Comparison of ENCODE assay signal across 19 mouse cellular contexts in the genomic region with DNA sequence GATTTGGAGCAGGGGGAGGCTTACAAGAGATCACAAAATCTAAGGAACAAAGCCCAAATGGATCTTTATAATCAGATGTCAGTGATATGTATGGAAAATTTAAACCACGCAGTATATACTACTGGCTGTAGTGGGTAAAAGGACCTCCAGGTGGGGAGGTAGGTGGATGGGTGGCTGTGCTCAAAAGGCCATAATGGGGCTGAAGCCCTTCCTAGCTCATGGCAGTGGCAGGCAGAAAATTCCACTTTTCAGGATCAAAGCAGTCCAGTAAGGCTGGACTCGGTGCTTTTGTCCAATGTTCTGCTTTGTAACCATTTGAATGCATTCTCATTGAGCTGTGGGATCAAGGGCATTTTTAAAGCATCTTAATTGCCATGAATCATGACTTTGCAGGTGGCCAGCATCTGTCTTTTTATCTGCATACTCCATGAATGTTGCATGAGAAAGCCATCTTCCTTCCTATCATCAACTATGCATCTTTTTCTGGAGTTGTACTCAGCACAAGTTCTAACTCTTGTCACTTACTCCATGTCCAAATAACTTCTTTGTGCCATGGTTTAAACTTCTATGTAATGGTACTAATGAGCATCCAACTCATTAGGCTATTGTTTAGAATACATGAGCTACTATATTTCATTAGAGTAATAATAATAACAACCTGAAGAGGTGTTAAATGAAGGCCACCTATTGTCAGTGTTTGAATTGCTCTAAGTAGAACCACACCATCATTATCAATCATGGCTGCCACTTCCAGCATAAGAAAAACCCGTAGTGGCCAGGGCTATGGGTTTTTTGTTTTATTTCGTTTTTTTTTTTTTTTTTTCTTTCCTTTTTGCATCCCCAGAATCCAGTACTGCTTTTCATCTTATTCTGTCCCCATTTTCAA.
A peak's percentile ranks its signal among the peaks of the same experiment; 100 is the strongest.
DNase-seq lines count a peak whose midpoint lies in the region; ATAC-seq and TF ChIP-seq lines count a peak whose summit lies in the region.
"Had no signal": no experiment of that assay in that cellular context is flagged by ENCODE, and none has a peak within 500 bp of the region (broad histone marks: within the 10 kb centered on the region; RNA-seq: fewer than 3 reads in every experiment).

No protein-coding gene starts in this region.

- ATAC-seq in hindbrain, embryonic 12.5 days (ENCODE audit: low FRiP score), result peak; percentile 36
- ATAC-seq in midbrain, embryonic 15.5 days (replicated peaks), result peak; percentile 41

- H3K27ac ChIP-seq in CH12.LX (ENCODE audit: insufficient read depth, low read depth), result no peak overlapping the region
- no peak overlapping the region for H3K27ac ChIP-seq in ES-E14 (ENCODE audit: insufficient read depth, low read depth, low read length, poor library complexity, severe bottlenecking)
- H3K27ac ChIP-seq in hindbrain, embryonic 12.5 days, result peak overlapping the region; percentile 44; the same call in 1 of the 2 replicates
- H3K27ac ChIP-seq in midbrain, embryonic 15.5 days, result no peak overlapping the region
- H3K27ac ChIP-seq: embryonic facial prominence, embryonic 15.5 days; heart, embryonic 13.5 days; macrophage had no signal

- no peak for TF ChIP-seq POLR2A in CH12.LX (IDR thresholded peaks at IDR 0.05; ENCODE audit: low read depth, low read length)

- H3K36me3 ChIP-seq in CH12.LX (replicated peaks in 1 of 2; ENCODE audit: control insufficient read depth in 1 of 2, insufficient read depth in 1 of 2, low read length in 1 of 2), result no peaks in the 10 kb centered on the region
- no peaks in the 10 kb centered on the region; the same call in 1 of the 2 replicates for H3K36me3 ChIP-seq in ES-E14 (ENCODE audit: control insufficient read depth, insufficient read depth, low read length, poor library complexity, severe bottlenecking)
- no peaks in the 10 kb centered on the region for H3K36me3 ChIP-seq in hindbrain, embryonic 12.5 days
- no peaks in the 10 kb centered on the region for H3K36me3 ChIP-seq in midbrain, embryonic 15.5 days (replicated peaks)
- H3K36me3 ChIP-seq: embryonic facial prominence, embryonic 15.5 days; heart, embryonic 13.5 days had no signal

- DNase-seq in CH12.LX (ENCODE audit: extremely low read depth) (no peak), ES-E14 (ENCODE audit: low read depth, low spot score) (peak; percentile 13)
- no peak for DNase-seq in frontal cortex, adult 2 months (ENCODE audit: extremely low spot score in 1 of 2, low spot score in 1 of 2)
- no peak for DNase-seq in thymus, postnatal 10 days (ENCODE audit: low spot score in 2 of 2)
- DNase-seq in retina, postnatal 1 day, result no peak
- DNase-seq: cerebellum, adult 11-12 months; gastrocnemius, postnatal 36 days; heart, postnatal 4 days; kidney, adult 2 months; kidney, postnatal 36 days; lung, embryonic 14.5 days; right cerebral cortex, postnatal 4 days; thymus, adult 18-20 months had no signal

- H3K9ac ChIP-seq in CH12.LX (ENCODE audit: insufficient read depth, low read depth) (no peak overlapping the region), ES-E14 (ENCODE audit: insufficient read depth, low read depth, low read length, poor library complexity, severe bottlenecking) (no peak overlapping the region)
- H3K9ac ChIP-seq in hindbrain, embryonic 12.5 days, result no peak overlapping the region
- H3K9ac ChIP-seq in midbrain, embryonic 15.5 days, result no peak overlapping the region
- H3K9ac ChIP-seq: embryonic facial prominence, embryonic 15.5 days; heart, embryonic 13.5 days; lung, embryonic 14.5 days had no signal

- WGBS in hindbrain, embryonic 12.5 days, result 16% methylated on average over 4 of the region's 4 CpGs
- WGBS in midbrain, embryonic 15.5 days, result 19% methylated on average over 4 of the region's 4 CpGs

- H3K4me1 ChIP-seq in CH12.LX (ENCODE audit: control insufficient read depth in 1 of 2, insufficient read depth in 2 of 2), result peaks cover 6 to 37% of the 10 kb centered on the region in 2 experiments; a peak in 3 of 4 replicates
- H3K4me1 ChIP-seq in ES-E14 (ENCODE audit: control insufficient read depth in 2 of 2, insufficient read depth in 2 of 2, low read length in 2 of 2, poor library complexity in 1 of 2), result peaks cover 5 to 12% of the 10 kb centered on the region in 2 experiments; a peak in 3 of 4 replicates
- peaks cover 4% of the 10 kb centered on the region; the same call in 1 of the 2 replicates for H3K4me1 ChIP-seq in hindbrain, embryonic 12.5 days
- H3K4me1 ChIP-seq in midbrain, embryonic 15.5 days, result no peaks in the 10 kb centered on the region
- H3K4me1 ChIP-seq: embryonic facial prominence, embryonic 15.5 days; heart, embryonic 13.5 days had no signal

- peak overlapping the region; percentile 29; the same call in 1 of the 2 replicates for H3K4me2 ChIP-seq in CH12.LX (ENCODE audit: insufficient read depth, low read depth, poor library complexity, severe bottlenecking)
- H3K4me2 ChIP-seq in hindbrain, embryonic 12.5 days (replicated peaks), result no peak overlapping the region
- no peak overlapping the region for H3K4me2 ChIP-seq in midbrain, embryonic 15.5 days
- H3K4me2 ChIP-seq: embryonic facial prominence, embryonic 15.5 days; heart, embryonic 13.5 days; liver, embryonic 11.5 days; lung, embryonic 14.5 days had no signal

- in situ Hi-C loops in CH12.LX (cut with MboI; ENCODE audit: low pct_ligation_motif_present, low pct_unique_long_range_greater_than_20kb, low sequenced_read_pairs) (no loop called here), ES-E14 (cut with MboI; ENCODE audit: low sequenced_read_pairs in 2 of 2, unreplicated experiment in 2 of 2) (no loop called here)

- TF ChIP-seq RAD21 in CH12.LX (IDR thresholded peaks at IDR 0.05; ENCODE audit: low read depth, low read length), result no peak

- TF ChIP-seq EP300 in CH12.LX (IDR thresholded peaks at IDR 0.05; ENCODE audit: low read length), result no peak

- dilution Hi-C loops in CH12.LX (cut with MboI; ENCODE audit: extremely low pct_ligation_motif_present, extremely low pct_unique_long_range_greater_than_20kb, low sequenced_read_pairs), result no loop called here

- H3K4me3 ChIP-seq in CH12.LX (replicated peaks in 1 of 3; ENCODE audit: low read depth in 2 of 3, low read length in 2 of 3, poor library complexity in 1 of 3) (no peak overlapping the region), ES-E14 (ENCODE audit: insufficient read depth in 1 of 2, low read depth in 1 of 2, low read length in 2 of 2, poor library complexity in 1 of 2, severe bottlenecking in 1 of 2) (no peak overlapping the region)
- no peak overlapping the region for H3K4me3 ChIP-seq in hindbrain, embryonic 12.5 days
- H3K4me3 ChIP-seq in midbrain, embryonic 15.5 days, result no peak overlapping the region
- H3K4me3 ChIP-seq: embryonic facial prominence, embryonic 15.5 days; heart, embryonic 13.5 days had no signal

- no peaks in the 10 kb centered on the region for H3K27me3 ChIP-seq in CH12.LX (replicated peaks)
- peaks cover 18% of the 10 kb centered on the region for H3K27me3 ChIP-seq in hindbrain, embryonic 12.5 days
- no peaks in the 10 kb centered on the region for H3K27me3 ChIP-seq in midbrain, embryonic 15.5 days (replicated peaks)
- H3K27me3 ChIP-seq: embryonic facial prominence, embryonic 15.5 days; heart, embryonic 13.5 days had no signal

- no peak for TF ChIP-seq CTCF in CH12.LX (conservative IDR thresholded peaks at IDR 0.05 in 1 of 2, IDR thresholded peaks at IDR 0.05 in 1 of 2; ENCODE audit: low read depth in 2 of 2, low read length in 2 of 2)

- H3K9me3 ChIP-seq in CH12.LX (replicated peaks; ENCODE audit: low read length), result no peaks in the 10 kb centered on the region
- no peaks in the 10 kb centered on the region for H3K9me3 ChIP-seq in ES-E14 (ENCODE audit: control insufficient read depth, insufficient read depth, low read depth, low read length)
- H3K9me3 ChIP-seq in hindbrain, embryonic 12.5 days (replicated peaks), result no peaks in the 10 kb centered on the region
- no peaks in the 10 kb centered on the region for H3K9me3 ChIP-seq in midbrain, embryonic 15.5 days
- H3K9me3 ChIP-seq: embryonic facial prominence, embryonic 15.5 days; heart, embryonic 13.5 days had no signal

- no peaks in the 10 kb centered on the region for H3K79me2 ChIP-seq in CH12.LX (replicated peaks; ENCODE audit: control insufficient read depth, extremely low read depth, insufficient read depth, poor library complexity, severe bottlenecking)

TF ChIP-seq in CH12.LX, 34 proteins besides CTCF, POLR2A, EP300 and RAD21:
- TF ChIP-seq USF1 (IDR thresholded peaks at IDR 0.05; ENCODE audit: low read depth, low read length), result no peak

TF ChIP-seq in ES-E14, 5 proteins besides CTCF, POLR2A, EP300 and RAD21:
- TF ChIP-seq MAFK (IDR thresholded peaks at IDR 0.05; ENCODE audit: insufficient read depth, low read depth, low read length), result no peak
- no peak for TF ChIP-seq CHD2 (IDR thresholded peaks at IDR 0.05; ENCODE audit: low read depth, low read length)
- TF ChIP-seq HCFC1 (IDR thresholded peaks at IDR 0.05; ENCODE audit: borderline replicate concordance, insufficient read depth, low read length), result no peak
- TF ChIP-seq ZC3H11A (IDR thresholded peaks at IDR 0.05; ENCODE audit: borderline replicate concordance, low read depth, low read length), result no peak
- TF ChIP-seq ZNF384 (IDR thresholded peaks at IDR 0.05; ENCODE audit: low read depth, low read length), result no peak
